Mouse (Mus musculus) right cerebral cortex, postnatal 14 days (tissue): ENCODE data around the gene Scml4.
A peak's percentile ranks its signal among the peaks of the same experiment; 100 is the strongest.

Experiments
- DNase-seq: peaks from one replicate; pipeline ENCODE4 v3.0.0; 2022

The Scml4 gene

DNA sequence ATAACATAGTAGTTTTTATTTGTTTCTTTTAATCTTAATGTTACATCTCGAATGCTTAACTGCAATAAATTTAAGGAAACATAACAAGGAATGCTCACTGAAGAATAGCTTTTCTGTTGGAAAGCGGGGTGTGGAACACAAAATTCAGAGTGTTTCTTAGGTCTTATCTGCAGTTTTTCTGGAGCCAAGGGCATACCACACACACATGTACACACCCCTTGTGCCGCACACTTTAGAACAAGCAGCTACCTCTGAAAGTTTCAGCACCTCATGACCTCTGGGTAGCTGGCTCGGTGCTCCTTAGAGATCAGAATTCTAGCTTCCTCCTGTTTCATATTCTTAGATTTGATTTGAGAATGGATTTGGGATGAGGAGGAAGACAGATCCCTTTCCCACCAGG lies 2.6 kb downstream of the Scml4 start:
- DNase-seq, result no peak

DNA sequence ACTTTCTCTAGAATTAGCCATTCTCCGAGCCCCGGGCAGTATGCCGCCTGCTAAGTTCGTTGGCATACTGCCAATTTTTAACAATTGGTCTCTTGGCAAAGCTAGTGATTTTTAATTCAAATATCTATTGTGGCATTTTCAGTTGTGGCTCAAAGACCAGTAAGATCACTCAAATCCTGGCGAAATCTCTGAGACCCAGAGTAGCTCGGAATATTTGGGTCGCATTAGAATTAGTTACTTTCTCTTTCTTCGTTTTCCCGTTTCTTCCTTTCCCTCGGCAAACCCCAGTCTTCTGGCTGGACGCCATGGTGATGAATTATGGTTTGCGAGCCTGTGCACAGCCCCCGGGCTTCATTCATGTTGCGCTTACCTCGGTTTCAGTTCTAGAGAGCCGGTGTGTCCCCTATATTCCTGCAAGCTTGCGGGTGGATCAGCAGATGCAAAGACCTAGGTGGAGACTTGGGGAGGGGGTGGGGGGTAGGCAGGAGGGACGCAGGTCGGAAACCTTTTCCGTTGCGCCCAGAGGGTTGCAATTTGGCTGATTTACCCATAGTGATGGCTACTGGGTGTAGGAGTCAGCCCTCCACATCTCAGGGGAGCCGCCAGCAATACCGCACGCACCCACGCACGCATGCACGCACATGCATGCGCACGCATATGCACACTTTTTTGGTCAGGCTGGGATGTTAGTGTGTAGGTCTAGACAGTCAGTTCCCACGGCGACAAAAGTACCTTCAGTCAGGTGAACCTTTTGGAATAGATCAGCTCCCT lies 3.6 kb downstream of the Scml4 start:
- DNase-seq, result peak; percentile 68

DNA sequence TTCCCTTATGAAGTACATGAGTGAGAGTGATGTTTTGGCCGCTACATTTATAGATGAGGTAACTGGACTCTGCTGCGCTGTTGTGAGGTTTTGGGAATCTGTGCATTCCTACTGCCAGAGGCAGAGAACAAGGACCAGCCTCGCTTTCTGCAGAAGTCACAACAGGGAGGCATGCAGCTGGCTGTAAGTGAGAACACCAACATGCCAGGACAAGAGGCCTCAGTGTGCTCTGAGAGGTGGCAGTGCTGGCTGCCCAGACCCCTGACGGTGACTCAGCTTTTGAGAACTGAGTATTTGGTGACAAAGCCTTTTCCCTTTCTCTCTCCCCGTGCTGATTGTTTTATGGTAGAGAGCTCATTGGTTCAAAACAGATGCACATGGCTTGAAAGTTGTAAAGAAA lies 4.5 kb downstream of the Scml4 start:
- no peak for DNase-seq

DNA sequence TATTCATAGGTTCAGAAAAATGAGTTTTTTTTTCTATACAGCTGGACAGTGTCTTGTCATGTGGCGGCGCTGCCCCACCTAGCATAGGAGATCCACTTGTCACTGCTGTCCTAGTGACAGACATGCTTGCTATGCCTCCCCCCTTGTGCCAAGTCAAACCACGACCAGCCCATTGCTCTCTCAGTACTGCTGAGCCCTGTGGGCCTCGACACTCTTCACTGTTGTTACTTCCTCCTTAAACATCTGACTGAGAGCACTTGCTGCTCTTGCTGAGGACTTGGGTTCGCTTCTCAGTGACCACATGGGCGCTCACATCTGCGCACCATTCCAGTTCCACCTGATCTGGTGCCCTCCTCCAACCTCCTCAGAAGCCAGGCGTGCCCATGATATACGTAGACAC lies 8.2 kb downstream of the Scml4 start:
- DNase-seq, result no peak

DNA sequence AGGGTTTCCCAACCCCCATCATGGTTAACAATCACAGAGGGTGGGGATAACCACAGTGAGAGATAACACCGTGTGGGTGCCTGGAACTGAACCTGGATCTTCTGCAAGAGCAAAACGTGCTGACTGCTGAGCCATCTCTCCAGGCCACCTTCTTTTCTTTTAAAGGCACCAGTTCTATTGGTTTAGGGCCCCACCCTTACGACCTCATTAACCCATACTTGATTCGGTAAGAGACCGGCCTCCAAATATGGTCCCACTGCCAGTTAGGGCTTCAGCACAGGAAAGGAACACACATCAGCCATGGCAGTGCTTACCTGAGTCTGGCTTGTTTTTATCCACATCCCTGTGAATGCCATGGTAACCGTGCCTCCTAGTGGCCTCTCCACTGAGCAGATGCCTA lies 9.3 kb downstream of the Scml4 start:
- DNase-seq, result no peak

DNA sequence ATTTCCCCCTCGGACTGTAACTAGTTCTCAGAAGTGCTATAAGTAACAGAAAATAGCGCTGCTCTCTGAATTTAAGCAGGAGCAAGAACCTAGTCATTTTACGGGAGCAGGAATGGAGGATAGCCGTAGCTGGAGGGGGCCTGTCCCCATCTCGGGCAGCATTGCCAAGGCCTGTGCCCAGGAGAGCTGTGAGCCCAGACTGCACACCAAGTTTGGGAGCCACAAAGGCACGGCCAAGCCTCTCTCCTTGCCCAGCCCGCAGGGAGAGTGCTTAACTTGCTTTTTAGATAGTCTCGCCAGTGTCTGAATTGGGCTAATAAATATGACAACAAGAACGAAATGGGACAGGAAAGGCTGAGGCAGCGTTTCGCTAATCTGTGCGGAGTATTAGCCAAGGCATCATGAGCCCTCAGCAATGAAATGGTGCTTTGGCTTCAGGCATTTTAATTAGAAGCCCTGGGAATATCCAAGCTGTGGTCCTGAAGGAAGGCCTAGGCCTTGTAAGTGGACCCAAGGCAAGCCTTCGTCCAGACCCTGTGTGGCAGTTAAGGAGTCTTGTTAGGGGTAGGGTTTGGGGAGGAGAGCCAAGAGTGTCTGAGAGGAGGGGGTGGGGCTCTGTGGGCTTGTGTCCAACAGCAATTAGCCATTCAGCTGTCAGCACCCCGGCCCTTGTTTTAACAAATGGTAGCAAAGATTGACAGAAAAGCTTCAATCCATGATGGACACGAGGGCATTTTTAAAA lies 12.3 kb downstream of the Scml4 start:
- no peak for DNase-seq

DNA sequence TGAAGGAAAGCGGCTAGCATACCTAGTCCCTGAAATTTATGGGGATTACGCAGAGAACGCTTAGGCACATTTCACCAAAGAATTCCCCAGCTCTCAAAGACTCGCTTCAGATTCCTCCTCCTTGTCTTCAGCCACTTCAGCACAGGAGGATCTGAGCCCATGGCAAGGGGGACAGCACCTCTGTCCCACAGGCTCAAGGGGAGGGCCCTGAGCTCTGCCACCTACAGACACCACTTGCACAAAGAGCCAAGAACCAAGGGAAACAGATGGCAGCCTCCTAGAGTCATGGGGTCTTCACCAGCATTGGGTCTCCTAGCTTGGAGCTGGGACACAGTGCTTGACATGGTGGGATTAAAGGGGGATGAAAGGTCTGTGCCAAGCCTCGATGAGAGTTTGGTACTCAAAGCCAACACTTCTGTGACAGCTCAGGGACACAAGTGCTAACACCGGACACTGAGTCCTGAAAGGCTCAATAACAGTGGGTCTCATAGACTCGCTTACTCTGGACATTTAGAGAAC lies 13.0 kb downstream of the Scml4 start:
- DNase-seq, result no peak

DNA sequence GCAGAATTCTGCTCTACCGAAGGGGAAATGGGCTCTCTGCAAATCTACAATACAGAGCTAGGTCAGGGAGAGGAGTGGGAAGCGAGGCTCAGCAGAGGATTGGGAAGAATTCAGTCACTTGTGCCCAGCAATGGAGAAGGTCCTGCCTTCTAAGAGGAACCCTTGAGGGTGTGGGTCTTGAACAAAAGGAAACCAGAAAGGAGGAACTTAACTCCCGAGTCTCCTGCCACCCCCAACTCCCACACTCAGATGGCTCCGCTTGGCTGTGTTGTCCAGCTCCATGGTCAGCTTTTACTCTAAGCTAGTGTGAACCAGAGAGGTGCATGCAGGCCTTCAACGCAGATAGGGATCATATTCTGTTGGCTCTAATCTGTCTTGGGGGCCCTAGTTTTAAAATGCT lies 16.0 kb downstream of the Scml4 start:
- DNase-seq, result no peak

DNA sequence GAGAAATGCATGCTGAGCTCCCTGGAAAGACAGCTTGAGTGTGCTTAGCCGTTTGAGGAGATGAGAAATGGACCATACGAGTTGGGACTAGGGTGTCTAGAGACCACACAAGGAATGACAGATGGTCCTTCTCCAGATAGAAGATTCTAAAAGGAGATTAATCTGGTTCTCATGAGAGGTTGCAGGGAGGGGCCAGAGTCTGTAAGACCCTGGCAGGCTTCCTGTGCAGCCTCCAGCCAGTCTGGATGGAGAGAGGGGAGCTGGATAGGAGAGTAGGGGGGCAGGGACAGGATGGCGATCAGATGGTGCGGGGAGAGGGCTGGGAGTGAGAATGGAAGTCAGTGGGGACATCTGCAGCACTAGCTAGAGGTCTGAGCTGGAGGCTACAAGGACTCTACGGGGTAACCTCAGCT lies 19.1 kb downstream of the Scml4 start:
- no peak for DNase-seq

DNA sequence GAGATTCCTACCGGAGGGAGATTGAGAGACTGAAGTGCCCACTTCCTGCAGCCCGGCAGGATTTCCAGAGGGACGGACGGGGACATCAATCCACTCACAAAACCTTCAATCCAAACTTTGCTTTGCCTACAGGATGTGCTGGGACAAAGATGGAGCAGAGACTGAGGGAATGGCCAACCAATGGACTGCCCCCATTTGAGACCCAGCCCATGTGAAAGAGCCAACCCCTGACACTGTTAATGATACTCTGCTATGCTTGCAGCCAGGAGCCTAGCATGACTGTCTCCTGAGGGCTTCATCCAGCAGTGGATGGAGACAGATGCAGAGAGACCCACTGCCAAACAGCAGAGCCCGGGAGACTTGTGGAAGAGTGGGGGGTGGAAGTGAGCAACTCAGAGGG lies 19.5 kb downstream of the Scml4 start:
- DNase-seq, result no peak

DNA sequence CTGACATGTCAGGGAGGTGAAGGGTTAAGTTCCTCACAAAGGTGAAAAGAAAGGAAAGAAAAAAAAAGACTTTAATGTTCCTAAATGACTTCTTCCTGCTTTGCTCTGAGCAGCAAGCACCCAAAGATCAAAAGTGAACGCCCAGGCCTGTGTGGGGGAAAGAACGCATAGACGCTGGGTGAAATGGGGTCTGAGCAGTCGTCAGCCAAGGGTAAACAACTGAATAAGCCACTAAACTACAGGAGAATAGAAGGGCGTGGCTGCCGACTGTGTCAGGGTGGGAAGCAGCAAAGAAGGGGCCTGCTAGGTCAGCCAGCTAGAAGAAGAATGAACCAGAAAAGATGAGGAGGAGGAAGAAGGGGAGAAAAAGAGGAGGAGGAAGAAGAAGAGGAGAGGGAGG lies 26.9 kb downstream of the Scml4 start:
- no peak for DNase-seq

DNA sequence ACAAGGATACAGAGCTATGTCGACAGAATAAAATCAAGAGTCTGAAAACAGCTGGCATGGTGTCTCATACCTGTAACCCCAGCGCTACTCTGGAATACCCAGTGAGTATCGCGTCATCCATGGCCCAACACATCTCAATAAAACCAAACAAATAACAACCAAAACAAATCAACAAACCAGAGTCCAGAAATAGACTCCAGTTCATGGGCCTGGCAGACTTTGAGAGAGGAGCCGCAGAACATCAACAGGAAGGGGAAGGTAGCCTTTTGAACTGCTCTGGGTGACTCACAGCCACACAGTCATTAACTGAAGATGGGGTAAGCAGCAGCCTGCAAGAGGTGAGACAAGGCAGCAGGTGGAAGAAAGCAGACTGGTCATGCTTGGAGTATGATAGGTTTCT lies 28.1 kb downstream of the Scml4 start:
- no peak for DNase-seq

DNA sequence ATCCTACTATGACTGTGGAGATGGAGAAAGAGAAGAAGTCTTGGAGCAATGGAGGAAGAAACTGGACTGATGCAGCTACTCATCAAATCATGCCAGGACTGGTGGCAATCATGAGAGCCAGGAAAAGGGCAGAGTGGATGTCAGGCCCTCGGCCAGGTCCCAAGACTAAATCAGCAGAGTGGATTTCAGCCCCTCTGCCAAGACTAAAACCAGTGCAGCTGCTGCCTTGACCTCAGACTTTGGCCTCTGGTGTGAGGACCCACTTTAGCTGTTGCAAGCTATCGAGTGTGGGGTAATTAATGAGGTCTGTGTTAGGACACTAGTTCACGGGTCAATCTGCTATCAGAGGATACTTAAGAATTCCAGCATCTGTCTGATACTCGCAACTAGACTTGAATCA lies 30.2 kb downstream of the Scml4 start:
- DNase-seq, result no peak

DNA sequence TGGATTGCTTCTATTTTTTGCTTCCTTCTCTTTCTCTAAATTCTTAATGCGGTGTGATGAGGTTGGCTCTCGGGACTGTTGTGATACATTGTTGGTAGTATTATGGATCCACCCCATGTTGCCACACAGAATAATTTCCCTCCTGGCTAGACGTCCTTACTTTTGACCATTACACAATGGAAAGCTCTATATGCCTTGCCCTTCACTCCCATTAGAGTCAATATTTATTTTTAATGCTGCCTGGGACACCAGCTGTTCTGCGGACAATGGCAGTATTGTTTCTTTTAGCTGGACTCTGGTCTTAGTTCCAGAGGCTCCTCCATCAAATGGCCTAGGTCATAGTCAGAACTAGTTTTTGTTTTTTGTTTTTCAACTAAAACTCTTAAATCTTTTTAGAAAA lies 32.1 kb downstream of the Scml4 start:
- no peak for DNase-seq

DNA sequence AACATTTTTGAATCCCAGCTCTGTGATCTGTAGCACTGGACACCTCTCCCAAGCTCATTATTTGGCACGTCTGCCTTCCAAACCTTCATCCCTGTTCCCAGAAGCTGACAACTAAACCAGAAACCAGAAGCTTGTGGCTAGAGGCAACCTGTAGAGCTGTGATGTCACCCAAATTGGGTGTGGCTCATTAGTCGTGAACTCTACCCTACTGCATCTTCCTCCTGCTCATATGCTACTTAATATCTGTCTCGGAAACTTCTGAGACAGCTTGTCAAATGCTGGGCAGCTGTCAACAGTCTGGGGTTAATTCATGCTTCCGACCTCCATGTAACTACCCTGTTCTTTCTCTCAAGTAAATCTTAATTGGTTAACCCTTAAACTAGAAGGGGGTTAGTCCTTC lies 32.8 kb downstream of the Scml4 start:
- DNase-seq, result no peak

DNA sequence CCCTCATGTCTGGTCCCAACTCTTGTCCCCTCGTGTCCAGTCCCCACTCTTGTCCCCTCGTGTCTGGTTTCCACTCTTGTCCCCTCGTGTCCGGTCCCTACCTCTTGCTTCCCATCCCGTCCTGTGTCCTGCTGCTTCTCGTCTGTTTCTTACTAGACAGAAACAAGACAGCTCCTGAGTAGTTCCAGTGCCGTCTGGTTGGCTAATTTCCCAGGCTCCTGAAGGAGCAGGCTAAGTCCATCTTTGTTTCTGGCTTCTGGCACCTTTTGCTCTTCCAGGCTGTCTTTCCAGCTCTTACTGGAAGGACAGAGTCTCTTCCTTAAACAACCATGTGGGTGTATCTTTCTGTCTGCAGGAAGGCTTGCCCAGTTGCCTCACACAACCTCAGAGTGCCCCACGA lies 33.7 kb downstream of the Scml4 start:
- DNase-seq, result no peak

DNA sequence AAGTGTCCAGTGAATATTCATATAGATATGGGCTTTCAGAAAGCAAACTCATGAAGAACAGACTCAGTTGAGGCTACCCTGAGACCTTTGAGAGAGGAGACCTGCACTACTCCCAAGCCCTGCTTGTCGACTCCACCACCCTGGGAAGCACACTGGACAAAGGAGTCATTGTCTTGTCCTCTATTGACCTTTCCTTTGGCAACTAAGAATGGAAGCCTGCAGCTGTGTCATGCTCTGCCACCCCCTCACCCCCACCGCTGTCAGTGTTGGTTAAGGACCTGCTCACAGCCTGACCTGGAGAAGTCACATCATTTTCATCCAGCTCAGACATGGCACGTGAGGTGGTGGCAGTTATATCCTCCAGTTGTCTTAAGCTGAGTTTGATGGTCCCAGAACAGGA lies 34.1 kb downstream of the Scml4 start:
- DNase-seq, result no peak

DNA sequence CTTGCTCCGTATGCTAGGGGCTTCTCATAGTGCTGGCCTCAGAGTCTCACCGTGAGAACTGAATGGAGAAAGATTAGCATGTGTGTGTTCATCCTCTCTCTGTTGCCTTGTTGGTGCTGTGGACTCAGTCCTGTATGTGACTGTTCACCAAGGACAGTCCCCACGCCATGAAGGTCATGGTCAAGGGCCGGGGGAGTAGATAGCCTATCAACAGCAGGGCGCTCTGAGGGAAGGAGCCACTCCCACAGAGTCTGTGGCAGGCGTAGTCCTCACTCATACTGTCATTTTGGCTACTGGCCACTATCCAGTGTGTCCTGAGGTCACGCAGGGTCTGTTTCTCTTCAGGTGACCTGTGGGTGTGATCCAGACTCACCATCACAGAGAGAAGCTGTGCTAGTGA lies 34.5 kb downstream of the Scml4 start:
- DNase-seq, result no peak

DNA sequence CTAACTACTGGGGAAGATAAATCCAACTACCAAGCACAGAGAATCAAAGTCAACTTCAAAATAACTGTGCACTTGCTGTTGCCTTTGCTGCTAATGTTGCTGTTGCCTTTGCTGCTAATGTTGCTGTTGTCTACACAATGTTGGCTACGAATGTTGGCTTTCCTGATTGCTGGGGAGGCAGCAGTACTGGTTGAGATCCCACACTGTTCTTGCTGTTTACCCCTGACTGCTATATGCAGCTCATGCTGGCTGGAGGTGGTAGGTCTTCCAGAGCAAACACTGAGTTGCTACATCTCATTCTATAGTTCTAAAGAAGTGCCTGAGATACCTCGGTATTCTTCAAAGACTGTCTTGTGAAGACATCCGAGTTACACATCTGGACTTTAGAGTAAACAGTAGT lies 36.5 kb downstream of the Scml4 start:
- DNase-seq, result no peak

DNA sequence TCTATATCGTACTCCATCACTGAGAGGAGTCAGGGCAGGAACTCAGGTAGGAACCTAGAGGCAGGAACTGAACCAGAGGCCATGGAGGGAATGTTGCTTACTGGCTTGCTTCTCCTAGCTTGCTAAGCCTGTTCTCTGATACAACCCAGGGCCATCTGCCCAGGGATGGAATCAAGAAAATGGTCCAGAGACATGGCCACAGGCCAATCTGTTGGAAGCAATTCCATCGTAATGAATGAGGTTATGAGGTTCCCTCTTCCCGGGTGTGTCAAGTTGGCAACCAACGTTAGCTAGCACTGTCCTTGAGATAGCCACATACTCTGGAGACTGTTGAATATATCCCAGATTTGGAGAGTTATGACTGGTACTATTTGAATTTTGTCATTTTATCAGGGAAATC lies 37.0 kb downstream of the Scml4 start:
- no peak for DNase-seq

DNA sequence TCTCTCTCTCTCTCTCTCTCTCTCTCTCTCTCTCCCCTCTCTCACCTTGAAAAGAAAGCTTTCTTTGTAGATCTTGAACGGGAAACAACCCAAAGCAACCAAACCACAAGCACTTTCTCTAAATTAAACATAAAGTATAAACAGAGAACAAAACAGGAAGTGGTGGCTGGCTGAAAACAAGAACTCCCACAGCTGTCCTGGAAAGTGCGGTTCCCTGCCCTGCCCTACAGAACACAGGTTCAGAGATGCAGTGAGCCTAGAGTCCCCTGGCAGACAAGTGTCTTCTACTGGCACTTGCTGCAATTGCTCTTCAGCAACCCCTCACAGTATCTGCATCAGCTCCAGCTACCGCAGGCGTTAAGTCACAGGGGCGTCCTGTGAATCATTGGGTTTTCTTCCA lies 37.5 kb downstream of the Scml4 start:
- DNase-seq, result no peak

DNA sequence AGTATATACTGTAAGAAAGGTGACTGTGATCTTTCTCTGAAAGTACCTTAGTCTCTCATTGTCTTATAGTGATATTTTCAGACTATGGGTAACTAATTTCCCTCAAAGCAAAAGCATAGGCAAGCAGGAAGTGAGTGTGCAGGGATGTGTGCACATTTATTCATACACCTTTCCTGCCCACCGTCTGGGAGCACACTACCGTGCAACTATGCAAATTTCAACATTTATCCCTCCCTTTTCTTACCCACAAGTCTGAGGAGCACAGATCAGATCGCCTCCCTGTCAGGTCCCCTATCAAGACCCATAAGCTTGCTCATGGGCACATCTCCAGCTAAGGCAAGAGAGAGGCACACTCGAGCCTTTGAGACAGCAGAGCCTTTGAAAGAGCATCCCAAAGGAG lies 41.2 kb downstream of the Scml4 start:
- no peak for DNase-seq

DNA sequence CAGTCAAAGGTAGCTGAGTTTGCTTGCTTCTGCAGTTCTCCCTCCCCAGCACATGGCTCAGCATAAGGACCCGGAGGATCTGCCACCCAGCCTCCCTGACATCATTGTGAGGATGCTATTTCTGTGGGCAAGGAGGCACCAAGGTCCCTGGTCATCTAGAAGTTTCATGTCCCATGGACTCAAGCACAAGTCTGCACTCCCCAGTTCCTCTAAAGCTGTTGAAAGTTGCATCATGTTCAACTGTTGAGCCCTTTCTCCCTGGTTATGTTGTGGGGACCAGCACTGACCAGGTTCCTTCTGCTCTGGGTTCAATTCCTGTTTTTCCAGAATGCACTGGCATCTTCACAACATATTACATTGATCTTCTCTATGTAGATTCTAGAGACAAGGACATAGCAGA lies 42.9 kb downstream of the Scml4 start:
- no peak for DNase-seq

DNA sequence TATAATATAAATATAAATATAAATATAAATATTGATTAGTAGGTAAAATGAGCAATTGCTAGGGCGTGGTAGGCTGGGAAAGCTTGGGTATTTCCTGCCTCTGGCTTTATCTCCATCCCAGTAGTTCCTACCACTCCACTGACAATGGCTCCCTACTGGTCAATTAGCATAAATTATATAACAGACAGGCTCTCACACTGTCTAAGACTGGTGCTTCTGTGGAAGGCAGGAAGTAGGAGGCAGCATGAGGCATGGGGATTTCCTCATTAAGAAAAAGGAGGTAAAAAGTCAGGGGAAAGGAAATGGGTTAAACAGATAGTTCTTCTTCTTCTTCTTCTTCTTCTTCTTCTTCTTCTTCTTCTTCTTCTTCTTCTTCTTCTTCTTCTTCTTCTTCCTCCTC lies 48.4 kb downstream of the Scml4 start:
- no peak for DNase-seq

DNA sequence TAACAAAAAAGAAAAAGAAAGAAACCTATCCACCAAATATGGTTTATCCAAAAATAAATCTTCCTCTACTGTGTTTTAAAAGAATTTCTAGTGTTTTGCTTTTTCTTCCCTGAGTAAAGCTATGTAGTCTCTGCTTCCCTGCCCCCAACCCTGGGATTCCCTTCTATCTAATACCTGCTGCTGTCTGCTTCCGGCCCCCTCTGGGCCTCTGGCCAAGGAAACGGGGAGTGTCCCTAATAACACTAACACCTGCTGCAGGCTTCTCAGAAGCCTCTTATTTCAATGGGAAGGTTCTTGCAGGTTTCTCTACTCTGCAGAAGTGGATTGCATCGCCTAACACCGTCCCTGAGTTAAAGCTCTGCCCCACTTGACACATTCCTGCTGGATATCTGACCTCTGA lies 50.4 kb downstream of the Scml4 start:
- no peak for DNase-seq
